Mouse (Mus musculus) cerebellum, adult (tissue): ENCODE results near the gene Clp1.
A peak's percentile ranks its signal among the peaks of the same experiment; 100 is the strongest.

Source experiments
- ATAC-seq: cut with Nextera tagmentation; 2 replicates; pipeline ENCODE4 v1.9.2; 2017; ENCODE audit warnings: mild to moderate bottlenecking, moderate library complexity, mixed read lengths; ENCODE audit not compliant: insufficient number of reproducible peaks, low FRiP score, low TSS enrichment

Gene Clp1

DNA sequence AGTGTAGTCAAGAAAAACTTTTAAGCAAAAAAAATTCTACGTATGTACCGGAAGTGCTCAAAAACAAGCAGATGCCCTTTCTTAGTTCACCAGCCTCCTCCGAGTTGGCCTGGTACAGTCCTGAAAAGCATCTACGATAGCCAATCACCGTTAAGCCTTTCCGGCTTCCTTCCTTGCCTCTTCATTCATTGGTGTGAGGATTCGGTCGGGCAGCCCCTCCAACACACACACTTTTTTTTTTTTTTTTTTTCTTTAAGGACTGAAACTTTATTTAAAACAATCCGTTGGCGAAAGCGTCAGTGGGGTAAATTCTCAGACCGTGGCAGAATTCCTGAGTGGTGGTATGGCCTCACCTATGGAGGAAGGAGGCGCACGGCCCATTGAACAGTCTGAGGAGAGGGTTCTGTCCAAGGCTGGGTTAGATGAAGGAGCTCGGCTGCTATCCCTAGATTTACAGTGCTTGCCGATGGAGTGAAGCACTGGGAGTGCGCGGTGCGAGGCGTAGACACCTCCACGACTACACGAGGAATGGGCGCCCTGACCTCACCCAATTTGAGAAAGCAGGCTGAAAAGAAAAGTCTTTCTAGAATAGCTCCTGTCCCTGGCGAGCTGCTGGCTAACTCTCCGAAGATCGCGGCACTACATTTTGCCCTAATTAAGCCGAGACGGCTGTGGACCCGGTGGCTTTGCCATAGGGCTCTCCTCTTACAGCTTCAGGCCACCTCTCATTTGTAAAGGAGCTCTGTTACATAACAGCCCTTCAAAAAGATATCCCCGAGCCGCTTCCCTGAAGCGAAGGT lies 11.4 kb downstream of the Clp1 start:
- peak; percentile 92 for ATAC-seq

DNA sequence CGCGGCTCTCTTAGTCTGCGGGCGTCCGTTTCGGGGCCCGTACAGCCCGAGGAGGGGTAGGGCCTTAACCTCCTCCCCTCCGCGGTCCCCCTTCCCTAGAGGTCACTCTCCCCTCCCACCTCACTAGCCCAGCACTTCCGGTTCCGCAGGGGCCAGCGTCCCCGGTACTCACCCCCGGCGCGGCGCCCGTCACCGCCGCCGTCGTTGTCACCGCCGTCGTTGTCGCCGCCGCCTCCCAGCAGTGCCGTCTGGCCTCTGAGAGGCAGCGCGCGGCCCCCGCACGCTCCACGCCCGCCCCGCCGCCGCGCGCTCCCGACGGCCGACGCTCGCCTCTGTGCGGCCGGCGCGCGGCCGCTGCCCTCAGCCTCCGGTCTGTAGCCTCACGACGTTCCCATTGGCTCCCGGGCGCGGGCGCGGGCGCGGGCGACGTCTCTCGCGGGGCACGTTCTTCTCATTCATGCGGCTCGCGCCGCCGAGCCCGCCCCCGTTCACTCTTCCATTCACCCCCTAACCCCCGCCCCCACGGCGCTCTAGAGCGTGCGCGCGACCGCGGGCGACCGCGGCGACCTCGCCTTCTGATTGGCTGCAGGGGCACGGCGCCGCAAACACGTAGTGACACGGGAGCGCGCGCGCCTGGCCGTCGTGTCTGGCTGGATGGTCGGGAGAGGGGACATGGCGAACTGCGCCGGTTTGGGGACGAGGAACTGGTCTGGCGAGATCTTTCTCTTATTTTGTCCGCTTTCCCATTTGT lies 12.2 kb downstream of the Clp1 start, which contains the start of gene Zdhhc5:
Zdhhc5 (minus strand) TSS at position 370 of the 751 bp plus-strand sequence.
- peak; percentile 93 for ATAC-seq

DNA sequence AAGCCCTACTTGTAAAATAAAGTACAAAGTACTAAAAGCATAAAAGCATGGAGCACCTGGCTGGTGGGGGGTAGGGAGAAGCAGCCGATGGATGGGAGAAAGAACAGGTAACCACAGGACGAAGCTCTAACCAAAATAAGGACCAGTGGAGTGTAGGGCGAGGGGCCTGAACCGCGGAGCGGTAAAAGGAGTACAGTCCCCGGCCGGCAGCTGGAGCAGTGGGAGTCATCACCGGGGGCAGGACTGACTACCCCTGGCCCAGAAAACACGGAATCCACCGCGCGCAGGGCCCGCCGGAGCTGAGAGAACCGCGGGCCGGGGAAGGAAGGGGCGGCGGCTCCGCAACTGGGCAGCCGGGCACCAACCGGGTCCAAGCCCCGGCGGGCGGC lies 12.7 kb downstream of the Clp1 start:
- no peak for ATAC-seq

DNA sequence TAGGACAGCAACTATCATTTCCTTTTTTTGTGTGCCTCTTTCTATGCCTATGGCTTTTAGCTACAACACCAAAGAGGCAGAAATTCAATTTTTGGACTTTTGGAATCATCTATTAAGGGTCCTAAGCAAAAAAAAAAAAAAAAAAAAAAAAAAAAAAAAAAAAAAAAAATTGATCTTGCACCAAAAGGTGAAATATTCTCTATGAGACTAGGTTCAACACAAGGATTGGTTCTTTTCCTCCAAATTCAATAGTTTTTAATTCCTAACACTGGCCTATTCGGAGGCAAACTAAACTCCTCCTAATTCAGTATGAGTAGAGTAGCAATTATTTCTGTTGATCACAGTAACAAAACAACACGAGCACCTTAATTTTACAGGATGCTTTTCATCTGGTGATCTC lies 15.3 kb downstream of the Clp1 start:
- no peak for ATAC-seq

DNA sequence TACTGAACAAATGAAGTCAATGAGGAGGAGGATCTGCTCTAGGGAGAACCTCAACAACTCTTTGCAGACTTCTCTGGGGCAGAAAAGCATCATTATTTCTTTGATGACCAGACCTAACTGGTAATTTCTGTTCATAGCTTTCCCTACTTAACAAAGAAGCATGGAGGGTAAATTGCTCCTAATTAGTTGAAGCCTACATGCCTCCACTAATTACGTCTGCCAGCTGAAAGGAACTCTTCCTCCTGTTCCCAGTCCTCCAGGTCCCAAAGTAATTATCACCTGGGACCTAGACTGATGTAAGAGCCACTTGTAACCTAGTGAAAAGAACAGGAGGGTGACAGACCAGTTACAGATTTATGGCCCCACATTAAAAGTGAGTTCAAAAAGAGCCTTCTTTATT lies 19.6 kb downstream of the Clp1 start:
- no peak for ATAC-seq

DNA sequence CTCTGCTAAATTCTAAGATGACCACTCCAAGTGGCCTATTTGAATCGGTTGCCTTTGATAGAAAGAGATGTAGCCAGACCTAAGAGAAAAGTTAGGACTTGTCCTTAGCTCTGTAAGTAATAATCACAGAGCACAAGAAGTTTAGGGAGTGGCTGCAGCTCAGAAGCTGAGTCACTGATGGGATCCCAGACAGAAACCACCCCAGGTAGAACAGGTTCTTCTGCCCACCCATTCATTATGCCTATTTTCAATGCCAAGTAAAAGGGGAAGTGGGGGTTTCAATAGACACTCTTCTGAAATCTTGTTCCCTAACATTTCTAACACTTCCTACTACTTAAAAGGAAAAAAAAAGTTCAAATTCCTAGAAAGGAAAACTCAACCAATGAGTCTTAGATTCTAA lies 21.9 kb downstream of the Clp1 start:
- ATAC-seq, result no peak

DNA sequence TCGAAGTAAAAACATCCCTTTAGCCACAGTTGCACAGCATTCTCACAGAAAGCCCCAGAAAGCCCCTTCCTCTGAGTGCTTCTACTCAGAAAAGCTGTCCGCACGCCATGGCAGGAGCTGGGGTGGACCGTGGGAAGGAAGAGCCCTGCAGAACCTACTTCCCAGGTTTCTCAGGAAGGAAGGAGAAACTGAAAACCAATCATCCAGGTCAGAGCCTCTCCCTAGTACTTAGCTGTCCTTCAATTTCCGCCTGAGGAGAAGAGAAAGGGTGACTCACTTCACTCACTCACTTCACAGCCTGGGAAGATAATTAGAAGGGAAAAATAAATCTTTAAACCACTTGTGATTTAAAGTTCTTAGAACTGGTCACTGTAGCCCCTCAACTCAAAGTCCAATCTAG lies 22.8 kb downstream of the Clp1 start:
- no peak for ATAC-seq

DNA sequence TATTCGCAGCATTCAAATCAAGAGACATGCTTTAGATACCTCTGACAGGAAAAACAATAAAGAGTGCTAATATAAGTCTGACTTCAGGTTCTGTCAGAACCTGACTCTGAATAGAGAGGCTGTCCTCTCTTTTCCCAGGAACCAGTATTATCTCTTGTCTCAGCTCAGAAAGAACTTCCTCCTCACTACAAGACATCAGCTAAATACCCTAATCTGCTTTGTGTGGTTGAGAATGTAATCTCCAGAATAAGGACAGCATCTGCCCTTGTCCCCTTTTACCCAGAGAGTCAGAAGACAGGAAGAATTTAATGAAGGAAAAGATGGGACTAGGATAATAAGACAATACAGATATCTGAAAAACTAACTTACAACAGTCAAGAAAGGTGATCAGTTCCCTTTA lies 23.7 kb downstream of the Clp1 start:
- ATAC-seq, result no peak

DNA sequence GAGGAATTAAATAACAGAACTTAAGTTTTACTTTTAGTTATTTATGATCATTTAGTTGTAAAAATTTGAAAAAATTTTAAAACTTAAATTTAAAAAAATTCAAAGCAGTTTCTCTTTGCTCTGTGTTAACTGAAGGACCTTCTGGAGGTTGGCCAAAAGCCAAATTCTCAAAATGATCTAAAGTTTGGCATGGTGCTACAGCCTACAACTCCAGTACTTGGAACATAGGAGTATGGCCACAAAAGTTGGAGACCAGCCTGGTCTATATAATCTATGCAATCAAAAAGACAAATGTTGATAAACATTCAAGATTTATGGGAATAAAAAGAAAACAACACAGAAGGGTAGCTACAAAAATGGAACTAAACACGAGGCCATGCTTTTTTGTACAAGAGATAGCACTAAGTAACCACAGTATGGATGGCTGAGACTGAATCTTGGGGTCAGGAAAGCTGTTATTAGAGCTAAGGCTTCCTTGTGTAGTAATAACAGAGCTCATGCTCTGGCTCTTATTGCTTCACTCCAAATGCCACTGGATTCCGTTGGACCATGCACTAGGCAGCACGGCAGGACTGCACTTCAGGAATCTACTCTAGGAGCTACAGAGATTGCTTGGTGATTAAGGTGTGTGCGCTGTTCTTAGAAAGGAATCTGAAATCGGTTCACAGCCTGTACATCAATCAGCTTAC lies 32.0 kb downstream of the Clp1 start:
- no peak for ATAC-seq

DNA sequence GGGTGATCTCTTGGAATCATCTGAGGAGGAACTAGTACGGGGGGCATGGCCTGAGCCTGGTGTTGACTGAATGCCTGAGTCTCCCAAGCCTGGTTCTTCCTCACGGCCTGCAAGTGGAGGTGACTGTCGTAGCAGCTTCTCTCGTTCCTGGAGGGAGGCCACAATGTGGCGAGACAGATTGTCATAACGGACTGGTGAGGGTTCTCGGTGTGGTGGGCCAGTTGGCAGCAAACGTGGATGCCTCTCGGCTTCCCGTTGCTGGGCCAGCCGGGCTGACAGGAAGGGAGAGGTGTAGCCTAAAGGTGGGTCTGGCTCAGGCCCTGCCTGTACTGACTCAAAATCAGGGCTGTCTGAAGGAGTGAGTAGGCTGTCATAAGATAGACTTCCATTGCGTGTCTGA lies 37.1 kb downstream of the Clp1 start:
- ATAC-seq, result peak; percentile 38

DNA sequence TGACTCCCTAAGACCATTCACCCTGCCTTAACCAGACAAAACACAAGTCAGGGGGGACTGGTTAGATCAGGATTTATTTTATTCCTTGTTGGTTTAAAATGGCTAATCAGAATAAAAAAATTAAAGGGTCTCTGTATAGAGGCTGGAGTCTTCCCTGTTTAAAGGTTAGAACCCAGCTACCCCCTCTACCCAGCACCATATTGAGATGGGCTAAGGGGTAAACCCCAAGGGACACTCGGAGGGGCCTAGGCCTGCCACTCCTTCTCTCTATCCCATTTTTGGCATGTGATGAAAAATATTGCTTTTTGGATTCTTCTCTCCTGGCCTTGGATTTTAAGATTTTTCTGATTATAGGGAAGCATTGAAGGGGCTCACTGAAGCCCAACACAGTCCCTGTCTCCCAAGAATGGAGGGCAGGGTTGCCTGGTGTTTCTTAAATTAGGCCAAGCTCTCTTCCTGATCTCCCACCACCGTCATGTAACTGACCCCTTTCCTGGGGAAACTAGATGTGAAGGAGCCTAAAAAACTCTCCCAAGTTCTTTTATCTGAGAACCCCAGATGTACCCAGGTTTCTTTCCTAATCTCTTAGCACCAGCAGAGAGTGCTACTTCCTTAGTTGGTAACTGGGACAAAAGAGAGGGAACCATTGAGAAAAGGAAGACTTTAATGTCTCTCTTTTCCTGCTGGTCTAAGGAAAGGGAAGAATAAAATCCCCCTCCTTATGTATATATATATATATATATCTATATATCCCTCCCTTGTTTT lies 38.9 kb downstream of the Clp1 start:
- ATAC-seq, result no peak

DNA sequence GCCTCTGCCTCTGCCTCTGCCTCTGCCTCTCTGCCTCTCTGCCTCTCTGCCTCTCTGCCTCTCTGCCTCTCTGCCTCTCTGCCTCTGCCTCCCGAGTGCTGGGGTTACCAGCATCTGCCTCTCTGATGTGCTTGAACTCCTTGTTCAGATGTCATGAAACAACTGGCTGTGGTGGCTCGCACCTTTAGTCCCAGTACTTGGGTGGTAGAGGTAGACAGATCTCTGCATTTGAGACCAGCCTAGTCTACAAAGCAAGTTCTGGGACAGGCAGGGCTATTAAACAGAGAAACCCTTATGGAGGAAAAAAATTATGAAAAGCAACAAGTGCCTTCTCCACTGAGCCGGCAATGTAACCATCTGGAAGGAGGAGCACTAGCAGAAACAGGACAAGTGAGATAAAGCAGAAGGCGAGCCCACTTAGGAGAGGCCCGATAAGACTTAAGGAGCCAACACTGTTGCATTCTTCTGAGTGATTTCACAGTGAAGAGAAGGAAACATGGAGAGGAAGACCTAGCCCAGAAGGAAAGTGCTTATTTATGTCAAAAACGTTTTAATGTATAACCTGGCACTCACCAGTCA lies 44.5 kb downstream of the Clp1 start:
- no peak for ATAC-seq

DNA sequence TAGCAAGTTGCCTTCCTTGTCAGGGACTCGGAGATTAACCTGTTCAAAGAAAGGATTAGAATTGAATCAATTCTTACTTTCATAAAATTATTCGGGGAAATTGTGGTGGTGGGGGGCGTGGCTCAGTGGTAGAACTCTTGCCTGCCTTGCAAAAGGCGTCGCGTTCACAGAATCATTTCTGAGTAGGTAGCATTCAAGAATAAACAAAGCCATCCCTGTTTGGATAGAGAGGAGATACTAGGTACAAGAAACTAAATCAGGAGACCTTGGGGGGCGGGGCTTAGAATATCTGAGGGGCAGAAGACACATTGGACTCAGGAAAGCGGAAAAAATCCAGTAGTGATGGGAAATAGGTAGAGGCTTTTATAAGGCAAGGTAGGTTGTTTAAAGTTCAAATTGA lies 48.1 kb downstream of the Clp1 start, which contains the start of gene Tmx2:
Tmx2 (minus strand) TSS at position 125 of the 400 bp plus-strand sequence.
- no peak for ATAC-seq

DNA sequence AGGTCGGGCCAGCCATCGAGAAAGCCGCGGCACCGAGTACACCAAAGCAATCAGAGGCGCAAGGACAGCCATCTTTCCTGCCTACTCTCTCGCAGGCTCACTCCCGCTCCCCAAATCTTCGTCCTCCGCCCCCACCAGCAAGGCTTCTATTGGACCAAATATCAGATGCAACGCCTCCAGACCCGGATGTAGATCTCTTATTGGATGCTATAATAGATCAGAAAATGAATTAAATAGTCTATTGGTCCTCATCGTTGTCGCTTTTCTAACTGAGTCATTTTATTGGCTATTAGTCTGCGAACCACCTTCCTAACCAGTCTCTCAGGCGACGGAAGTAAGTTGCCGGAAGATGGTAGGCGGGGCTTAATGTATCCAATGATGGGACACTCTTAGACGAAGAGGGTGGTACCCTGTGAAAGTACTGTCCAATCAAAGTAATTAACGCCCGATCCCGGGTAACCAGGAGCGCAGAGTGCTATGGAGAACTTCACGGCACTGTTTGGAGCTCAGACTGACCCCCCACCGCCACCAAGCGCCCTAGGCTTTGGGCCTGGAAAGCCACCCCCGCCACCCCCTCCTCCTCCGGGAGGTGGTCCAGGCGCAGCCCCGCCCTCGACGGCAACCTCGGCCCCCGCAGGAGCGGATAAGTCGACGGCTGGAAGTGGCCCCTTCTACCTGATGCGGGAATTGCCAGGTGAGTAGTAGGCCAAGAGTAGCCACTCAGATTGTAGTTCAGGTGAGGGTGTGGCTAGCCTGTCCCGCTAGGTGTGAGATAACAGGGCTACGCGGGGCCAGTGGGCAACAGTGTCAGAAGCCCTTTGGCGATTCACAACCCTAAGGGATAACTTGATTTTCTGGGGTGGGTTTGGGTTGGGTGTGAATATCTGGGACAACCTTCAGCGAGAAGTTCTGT lies 48.9 kb downstream of the Clp1 start, which contains the start of the genes Gm28635 and Med19:
Gm28635 (minus strand) TSS at position 74 of the 913 bp plus-strand sequence.
Med19 (plus strand) TSS at position 435 of the 913 bp plus-strand sequence.
- peak; percentile 99 for ATAC-seq

DNA sequence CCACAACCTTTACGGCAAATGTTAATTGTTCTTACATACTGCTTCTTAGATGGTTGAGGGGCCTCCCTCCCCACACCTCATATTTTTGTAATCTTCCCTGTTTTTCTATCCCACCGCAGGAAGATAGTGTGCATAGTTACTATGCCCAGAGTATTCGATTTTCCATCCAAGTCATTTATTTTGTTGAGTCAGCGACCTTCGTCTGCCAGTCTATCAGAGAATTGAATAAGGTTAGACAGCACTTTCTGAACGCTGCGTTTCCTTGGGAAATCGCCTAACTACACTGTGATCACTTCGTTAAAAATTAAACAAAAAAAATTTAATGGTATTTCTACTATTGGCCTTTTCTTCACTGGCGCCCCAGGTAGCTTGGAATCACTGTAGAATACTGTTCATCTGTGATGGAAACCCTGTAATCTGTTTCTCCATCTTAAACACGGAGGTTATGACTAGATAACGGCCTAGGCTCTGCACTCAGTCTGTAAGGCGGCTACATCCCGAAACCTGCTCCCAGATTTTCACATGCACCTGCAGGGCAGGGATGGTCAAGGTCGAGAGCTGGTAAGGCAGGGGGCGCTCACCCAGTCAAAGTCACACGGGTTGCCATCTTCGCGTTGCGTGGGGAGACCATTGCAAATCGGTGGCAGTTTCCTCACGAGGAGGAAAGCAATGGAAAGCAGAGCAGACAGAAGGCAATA lies 49.7 kb downstream of the Clp1 start:
- ATAC-seq, result peak; percentile 60
